Mouse (Mus musculus): Measurements from ENCODE around the gene Spryd3.

The Spryd3 gene

DNA sequence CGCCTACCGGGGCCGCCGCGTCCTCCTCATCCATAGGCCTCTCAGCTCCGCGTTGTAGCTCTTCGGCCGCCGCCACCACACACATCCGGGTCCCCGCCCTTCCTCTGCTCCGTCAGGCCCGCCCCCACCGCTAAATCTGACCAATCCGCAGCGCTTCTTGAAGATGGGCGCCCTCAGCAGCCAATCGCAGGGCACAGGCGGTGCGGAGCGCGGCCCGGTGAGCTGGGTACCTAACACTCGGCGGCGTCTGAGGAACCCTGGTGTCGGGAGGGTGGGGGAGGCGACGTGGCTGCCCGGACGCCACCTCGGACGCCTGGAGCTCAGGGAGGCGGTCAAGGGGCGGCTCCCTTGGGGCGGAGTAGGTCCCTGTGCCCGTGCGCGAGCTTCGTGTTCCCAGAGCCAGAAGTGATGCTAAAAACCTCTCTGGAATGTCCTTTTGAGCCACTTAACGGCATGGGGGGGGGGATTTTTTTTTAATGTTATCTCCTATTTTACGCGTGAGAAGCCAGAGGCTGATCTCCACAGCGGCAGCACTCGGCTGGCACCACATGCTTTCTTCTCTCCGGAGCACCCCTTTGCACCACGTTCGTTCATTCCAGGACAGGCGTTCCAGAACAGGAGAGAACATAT, at the start of gene Spryd3:
Gene Spryd3, minus strand, starts transcription at position 106 of the 630 bp plus-strand sequence.
- ChIA-PET CTCF (interaction anchor here (0.5 to 2.2 kb wide), 38 partner anchors 9 to 855 kb away, joined by 3 to 28 read pairs (median 3); partner anchors contain the start of gene Tns2 (in 1 of the 4)), POLR2A (interaction anchor here (0.5 to 2.6 kb wide), 88 partner anchors 9 to 734 kb away, joined by 3 to 17 read pairs (median 4); partner anchors contain the start of genes Soat2 (in 4 of the 4), Eif4b (in 3 of the 4), Espl1 (in 2 of the 4) and Pfdn5 (in 2 of the 4))

DNA sequence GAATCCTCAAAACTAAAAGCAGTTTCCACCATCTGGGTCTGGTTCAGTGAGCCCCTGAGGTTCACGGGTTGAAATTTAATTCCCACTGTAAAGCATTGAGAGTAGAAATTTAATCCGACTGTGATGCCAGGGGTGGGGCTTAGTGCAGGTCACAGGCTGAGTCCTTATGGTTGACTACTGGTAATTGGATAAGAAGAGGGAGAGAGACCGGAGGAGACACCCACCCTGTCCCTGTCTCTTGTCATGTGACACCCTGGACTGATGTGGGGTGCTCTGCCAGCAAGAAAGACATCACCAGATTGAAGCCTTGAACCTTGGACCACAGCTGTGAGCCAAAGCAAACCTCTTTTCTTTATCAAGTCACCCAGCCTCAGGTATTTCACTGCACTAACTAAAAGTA, 47.0 kb upstream of the Spryd3 start:
- CTCF ChIA-PET: interaction anchor here in 1 of 4 experiments (0.7 kb wide), 1 partner anchor 937 kb away, joined by 3 read pairs; no protein-coding TSS in a partner anchor
- POLR2A ChIA-PET: interaction anchor here in 1 of 4 experiments (0.8 kb wide), 1 partner anchor 26 kb away, joined by 3 read pairs; no protein-coding TSS in a partner anchor

DNA sequence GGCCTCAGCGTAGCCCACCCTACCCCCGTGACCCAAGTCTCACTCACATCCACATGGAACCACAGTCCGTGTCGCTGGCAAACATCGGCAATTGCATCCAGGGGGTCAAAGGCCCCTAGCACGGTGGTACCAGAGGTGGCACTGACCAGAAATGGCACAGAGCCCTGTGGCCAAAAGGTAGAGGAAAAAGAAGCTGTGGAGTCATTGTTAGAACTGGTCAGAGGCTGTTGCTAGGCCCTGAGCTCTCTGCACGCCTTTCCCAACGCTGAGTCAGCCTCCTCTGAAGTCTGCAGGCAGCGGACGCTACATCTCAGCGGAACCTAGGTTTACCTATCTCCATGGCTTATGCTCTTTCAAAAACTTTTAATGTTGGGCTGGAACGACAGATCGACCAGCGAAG, 43.9 kb upstream of the Spryd3 start:
- CTCF ChIA-PET: interaction anchor here (0.6 to 6.8 kb wide), 23 partner anchors 8 to 982 kb away, joined by 3 to 109 read pairs (median 4); partner anchors contain the start of genes Csad (in 2 of the 4), Pfdn5 (in 1 of the 4) and Zfp740 (in 1 of the 4)
- POLR2A ChIA-PET: interaction anchor here (0.6 to 5.3 kb wide), 61 partner anchors 8 to 1395 kb away, joined by 3 to 47 read pairs (median 5); partner anchors contain the start of genes Soat2 (in 3 of the 4), Zfp740 (in 3 of the 4), Csad (in 2 of the 4) and Mfsd5 (in 1 of the 4)

DNA sequence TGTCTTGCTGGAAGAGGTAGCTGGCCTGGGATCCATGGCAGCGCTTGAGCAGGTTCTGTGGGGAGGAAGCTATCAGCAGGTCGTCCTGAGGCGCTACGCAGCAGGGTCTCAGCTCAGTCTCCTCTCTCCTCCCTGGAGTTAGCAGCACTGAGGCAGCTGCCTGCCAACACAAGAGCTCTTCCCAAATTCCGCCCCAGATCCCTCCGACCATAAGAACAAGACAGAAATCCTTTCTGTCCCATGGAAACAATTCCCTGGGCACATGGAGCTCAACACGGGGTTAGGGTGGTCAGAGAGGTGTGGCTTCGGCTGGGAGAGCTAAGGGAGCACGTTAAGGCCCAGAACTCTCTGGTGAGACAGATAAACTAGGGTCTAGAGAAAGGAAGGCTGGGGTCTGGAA, 43.1 kb upstream of the Spryd3 start:
- POLR2A ChIA-PET: interaction anchor here (0.6 to 5.3 kb wide), 65 partner anchors 9 to 930 kb away, joined by 3 to 47 read pairs (median 4); partner anchors contain the start of genes Zfp740 (in 3 of the 4), Csad (in 2 of the 4), Soat2 (in 2 of the 4) and Spryd3 (in 2 of the 4)
- CTCF ChIA-PET: interaction anchor here (0.6 to 6.8 kb wide), 42 partner anchors 9 to 821 kb away, joined by 3 to 109 read pairs (median 4); partner anchors contain the start of genes Csad (in 2 of the 4), Tns2 (in 2 of the 4), Zfp740 (in 2 of the 4) and Pfdn5 (in 1 of the 4)

DNA sequence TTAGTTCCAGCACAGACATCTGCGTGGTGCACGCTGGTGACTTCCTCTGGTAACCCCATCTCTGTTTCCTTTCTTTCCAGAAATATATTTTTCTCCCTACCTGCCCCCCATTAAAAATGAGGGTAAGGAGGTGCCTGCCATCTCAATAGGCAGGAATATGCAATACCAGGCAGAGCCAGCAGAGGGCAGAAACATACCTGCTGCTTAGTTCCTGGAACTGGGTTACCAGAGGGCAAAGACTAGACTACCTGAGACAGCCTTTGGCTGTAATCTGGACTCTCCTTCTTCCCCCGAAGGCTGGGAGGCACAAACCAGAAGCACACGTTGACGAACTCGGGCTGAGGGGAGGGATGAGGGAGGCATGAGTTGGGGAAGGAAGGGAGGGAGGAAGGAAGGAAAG, 42.2 kb upstream of the Spryd3 start:
- ChIA-PET POLR2A (interaction anchor here (0.6 to 5.3 kb wide), 45 partner anchors 8 to 929 kb away, joined by 3 to 47 read pairs (median 6); partner anchors contain the start of genes Zfp740 (in 3 of the 4), Csad (in 2 of the 4), Soat2 (in 2 of the 4) and Spryd3 (in 2 of the 4)), CTCF (interaction anchor here (0.5 to 6.8 kb wide), 31 partner anchors 8 to 144 kb away, joined by 3 to 109 read pairs (median 5); partner anchors contain the start of genes Zfp740 (in 2 of the 4), Csad (in 1 of the 4) and Tns2 (in 1 of the 4))

DNA sequence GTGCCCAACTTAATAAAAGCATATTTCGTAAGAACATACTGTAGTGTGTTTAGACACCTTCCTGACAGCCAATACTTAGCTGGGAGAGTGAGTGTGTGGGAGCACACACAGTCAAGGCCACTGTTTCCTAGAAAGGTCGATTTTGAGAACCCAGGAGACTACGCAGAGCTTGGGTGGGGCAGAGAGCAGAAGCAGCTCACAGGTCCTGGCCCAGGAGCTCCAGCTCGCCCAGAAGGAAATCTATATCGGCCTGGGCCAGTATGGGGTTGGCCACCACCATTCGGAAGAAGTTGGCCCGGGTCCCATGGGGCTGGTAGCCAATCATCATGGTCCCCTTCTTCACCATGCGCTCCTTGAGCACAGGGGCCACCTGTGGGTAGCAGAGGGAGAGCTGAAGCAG, 41.4 kb upstream of the Spryd3 start:
- CTCF ChIA-PET: interaction anchor here (0.5 to 6.8 kb wide), 22 partner anchors 10 to 145 kb away, joined by 3 to 109 read pairs (median 5); partner anchors contain the start of genes Zfp740 (in 2 of the 4) and Csad (in 1 of the 4)
- POLR2A ChIA-PET: interaction anchor here (1.0 to 5.3 kb wide), 29 partner anchors 9 to 70 kb away, joined by 3 to 47 read pairs (median 6); partner anchors contain the start of genes Csad (in 3 of the 4), Zfp740 (in 3 of the 4), Soat2 (in 2 of the 4) and Spryd3 (in 2 of the 4)

DNA sequence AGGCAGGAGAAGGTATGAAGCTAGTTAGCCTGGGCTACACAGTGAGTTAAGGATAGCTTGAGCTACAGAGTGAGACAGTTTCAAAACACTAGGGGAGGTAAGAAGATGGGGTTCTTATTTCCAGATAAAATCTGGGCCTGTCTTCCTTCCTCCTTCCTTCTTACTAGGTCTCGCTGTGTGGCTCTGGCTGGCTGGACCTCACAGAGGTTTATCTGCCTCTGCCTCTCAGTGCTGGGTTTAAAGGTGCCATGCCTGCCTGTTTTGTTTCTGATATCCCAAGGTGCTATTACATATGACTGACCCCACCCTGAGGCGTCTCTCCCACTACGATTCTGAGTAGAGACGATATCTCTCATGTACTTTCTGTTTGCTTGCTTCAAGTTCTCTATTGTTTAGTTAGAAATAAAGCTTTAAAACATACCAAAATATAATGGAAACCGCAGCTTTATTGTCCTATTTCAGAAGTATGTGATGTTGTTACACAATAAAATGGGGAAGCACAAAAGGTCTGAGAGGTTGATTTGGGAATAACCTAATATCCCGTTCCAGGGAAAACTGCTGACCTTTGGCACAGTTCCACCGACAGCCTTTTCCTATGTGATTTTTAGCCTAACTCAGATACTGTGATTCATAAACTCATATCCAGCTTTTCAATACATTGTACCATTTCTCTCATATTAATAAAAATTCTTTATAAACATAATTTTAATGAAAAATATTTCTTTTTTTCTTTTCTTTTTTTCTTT, 40.7 kb upstream of the Spryd3 start:
- ChIA-PET CTCF (interaction anchor here (0.5 to 6.8 kb wide), 11 partner anchors 9 to 790 kb away, joined by 3 to 109 read pairs (median 5); partner anchors contain the start of genes Zfp740 (in 2 of the 4), Csad (in 1 of the 4) and Hoxc10 (in 1 of the 4)), POLR2A (interaction anchor here (0.9 to 5.3 kb wide), 19 partner anchors 10 to 119 kb away, joined by 3 to 40 read pairs (median 6); partner anchors contain the start of genes Csad (in 2 of the 4), Zfp740 (in 2 of the 4), Espl1 (in 1 of the 4) and Soat2 (in 1 of the 4))

DNA sequence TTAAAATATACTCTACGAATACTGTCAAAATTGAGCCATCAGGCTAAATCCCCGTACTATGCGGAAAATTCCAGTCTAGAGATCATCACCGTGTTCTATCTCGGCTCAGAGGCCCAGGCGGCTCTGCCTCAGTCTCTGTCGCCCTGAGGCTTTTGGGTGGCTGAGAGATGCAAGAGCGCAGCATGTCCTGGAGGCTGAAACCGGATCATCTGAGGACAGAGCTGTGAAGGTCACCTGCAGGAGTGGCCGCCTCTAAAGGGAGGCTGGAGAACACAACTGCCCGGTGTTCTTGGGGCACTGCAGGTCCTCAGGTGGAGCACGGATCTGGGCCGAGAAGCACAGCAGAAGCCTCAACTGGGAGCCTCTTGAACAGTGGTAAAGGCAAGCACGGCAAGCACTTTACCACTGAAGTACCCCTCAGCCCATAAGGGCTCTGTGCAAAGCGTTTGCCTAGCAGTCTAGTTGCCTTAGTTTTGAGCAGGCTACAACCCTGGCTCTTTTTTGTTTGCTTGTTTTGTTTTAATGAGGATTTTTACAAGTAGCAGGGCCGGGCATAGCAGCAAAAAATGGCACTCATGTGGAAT, 39.8 kb upstream of the Spryd3 start:
- POLR2A ChIA-PET: interaction anchor here in 3 of 4 experiments (0.5 to 5.1 kb wide), 11 partner anchors 9 to 120 kb away, joined by 3 to 32 read pairs (median 4); partner anchors contain the start of gene Espl1 (in 1 of the 3)
- CTCF ChIA-PET: interaction anchor here in 3 of 4 experiments (0.6 to 6.8 kb wide), 10 partner anchors 10 to 68 kb away, joined by 3 to 109 read pairs (median 4); partner anchors contain the start of gene Zfp740 (in 1 of the 3)

DNA sequence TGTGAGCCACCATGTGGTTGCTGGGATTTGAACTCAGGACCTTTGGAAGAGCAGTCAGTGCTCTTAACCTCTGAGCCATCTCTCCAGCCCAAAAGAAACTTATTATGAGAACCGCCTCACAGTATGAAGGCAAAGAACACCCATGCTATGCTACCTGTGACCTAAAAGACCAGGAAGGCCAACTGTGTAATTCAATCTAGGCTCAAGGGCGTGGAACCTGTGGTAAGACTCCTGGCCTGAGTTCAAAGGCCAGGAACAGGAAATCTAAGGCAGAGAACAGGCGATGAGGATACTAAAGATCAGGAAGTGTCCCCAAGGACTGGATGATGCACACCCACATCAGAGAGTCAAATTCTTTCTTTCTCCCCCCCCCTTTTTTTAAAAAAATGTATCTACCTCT, 37.5 kb upstream of the Spryd3 start:
- ChIA-PET POLR2A (interaction anchor here in 1 of 4 experiments (0.7 kb wide), 1 partner anchor 73 kb away, joined by 3 read pairs; no protein-coding TSS in a partner anchor), CTCF (no interaction called here)

DNA sequence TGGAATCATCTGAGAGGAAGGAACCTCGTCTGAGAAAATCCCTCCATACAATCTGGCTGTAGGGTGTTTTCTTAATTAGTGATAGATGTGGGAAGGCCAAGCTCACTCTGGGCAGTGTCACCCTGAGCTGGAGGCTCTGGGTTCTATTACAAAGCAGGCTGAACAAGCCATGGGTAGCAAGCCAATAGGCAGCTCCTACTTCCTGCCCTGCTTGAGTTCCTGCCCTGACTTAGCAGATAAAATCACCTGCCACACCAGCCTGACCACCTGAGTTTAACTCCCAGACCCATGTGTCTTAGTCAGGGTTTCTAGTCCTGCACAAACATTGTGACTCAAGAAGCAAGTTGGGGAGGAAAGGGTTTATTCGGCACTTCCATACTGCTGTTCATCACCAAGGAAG, 33.0 kb upstream of the Spryd3 start:
- ChIA-PET CTCF (interaction anchor here in 1 of 4 experiments (0.6 kb wide), 1 partner anchor 8 kb away, joined by 4 read pairs; no protein-coding TSS in a partner anchor), POLR2A (interaction anchor here in 2 of 4 experiments (0.7 to 1.2 kb wide), 3 partner anchors 55 to 74 kb away, joined by 3 read pairs; no protein-coding TSS in a partner anchor)

DNA sequence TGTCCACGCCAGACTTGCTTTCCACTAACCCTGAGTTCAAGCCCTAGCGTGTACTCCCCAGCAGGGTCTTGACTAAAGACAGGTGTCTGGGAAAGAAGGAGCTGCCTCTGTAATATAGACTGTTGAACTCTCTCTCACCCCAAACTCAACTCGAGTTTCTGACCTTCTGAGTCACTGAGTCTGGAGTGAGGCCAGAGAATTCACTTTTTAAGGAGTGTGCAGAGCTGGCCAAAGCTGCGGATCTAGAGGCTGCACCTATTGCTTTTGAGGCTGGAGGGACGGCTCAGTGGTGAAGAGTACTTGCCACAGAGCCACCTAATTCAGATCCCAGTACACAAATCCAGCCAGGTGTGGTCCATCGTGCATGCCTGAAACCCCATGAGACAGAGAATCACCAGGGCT, 31.6 kb upstream of the Spryd3 start:
- POLR2A ChIA-PET: interaction anchor here in 3 of 4 experiments (0.9 to 2.1 kb wide), 5 partner anchors 11 to 72 kb away, joined by 3 to 8 read pairs (median 3); no protein-coding TSS in a partner anchor
- CTCF ChIA-PET: interaction anchor here (0.6 to 2.1 kb wide), 5 partner anchors 11 to 102 kb away, joined by 3 to 7 read pairs (median 4); no protein-coding TSS in a partner anchor

DNA sequence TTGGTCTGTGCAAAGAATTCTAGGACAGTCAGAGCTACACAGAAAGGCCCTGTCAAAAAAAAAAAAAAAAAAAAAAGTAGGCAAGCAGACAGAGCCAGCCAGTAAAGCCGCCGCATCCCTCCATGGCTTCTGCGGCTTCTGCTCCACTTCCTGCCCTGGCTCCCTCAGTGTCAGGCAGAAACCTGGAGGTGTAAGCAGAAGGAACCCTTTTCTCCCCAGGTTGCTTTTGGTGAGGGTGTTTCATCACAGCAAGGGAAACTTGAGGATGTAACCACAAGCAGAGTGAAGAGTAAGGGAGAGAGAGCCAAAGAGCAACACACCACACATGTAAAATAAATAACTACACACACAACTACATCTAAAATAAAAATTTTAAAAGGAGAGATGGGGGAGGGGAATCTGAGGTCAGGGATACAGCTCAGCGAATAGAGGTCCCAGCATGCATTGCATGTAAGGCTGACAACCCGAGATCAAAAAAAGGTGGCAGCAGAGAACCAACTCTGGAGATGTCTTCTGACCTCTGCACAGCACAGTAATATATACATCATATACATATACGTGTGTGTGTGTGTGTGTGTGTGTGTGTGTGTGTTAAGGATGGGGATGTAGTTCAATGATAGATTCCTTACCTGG, 29.6 kb upstream of the Spryd3 start:
- POLR2A ChIA-PET: interaction anchor here (0.6 to 2.0 kb wide), 14 partner anchors 10 to 133 kb away, joined by 3 to 10 read pairs (median 4); partner anchors contain the start of genes Soat2 (in 1 of the 4) and Zfp740 (in 1 of the 4)

DNA sequence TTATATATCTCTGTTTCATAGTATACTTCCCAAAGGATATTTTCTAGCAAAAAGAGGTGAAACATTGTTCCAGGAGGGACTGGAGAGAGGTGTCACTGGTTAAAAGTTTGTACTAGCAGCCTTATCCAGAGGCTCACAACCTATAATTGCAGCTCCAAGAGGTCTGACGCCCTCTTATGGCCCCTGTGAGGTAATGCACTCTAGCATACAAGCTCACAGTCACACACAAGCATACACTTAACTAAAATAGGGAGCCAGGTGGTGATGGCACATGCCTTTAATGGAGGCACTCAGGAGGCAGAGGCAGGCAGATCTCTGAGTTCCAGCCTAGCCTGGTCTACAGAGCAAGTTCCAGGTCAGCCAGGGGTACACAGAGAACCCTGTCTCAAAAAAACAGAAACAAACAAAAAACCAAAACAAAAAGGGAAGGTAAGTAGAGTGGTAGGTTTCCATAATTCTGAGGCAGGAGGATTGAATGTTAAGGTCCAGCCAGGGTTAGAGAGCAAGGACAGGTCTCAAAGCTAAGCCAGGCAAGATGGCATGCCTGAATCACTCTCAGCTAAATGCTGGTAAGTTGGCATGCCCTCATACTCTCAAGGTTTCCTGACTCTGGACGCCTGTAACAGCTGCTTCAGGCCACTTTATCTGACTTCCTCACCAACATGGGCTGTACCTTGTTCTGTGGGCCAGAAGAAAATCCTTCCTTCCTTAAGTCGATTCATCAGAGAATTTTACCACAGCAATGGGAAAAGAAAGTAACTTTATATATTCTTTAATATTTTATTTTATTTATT, 28.1 kb upstream of the Spryd3 start:
- CTCF ChIA-PET: interaction anchor here (0.5 to 3.8 kb wide), 15 partner anchors 10 to 148 kb away, joined by 3 to 20 read pairs (median 3); partner anchors contain the start of gene Soat2 (in 1 of the 4)
- POLR2A ChIA-PET: interaction anchor here in 3 of 4 experiments (0.9 to 1.5 kb wide), 5 partner anchors 15 to 61 kb away, joined by 3 to 4 read pairs (median 3); no protein-coding TSS in a partner anchor

More for the DNA sequence above, 29.6 kb upstream of the Spryd3 start:
- CTCF ChIA-PET: interaction anchor here (0.5 to 2.2 kb wide), 9 partner anchors 13 to 132 kb away, joined by 3 to 11 read pairs (median 3); no protein-coding TSS in a partner anchor

DNA sequence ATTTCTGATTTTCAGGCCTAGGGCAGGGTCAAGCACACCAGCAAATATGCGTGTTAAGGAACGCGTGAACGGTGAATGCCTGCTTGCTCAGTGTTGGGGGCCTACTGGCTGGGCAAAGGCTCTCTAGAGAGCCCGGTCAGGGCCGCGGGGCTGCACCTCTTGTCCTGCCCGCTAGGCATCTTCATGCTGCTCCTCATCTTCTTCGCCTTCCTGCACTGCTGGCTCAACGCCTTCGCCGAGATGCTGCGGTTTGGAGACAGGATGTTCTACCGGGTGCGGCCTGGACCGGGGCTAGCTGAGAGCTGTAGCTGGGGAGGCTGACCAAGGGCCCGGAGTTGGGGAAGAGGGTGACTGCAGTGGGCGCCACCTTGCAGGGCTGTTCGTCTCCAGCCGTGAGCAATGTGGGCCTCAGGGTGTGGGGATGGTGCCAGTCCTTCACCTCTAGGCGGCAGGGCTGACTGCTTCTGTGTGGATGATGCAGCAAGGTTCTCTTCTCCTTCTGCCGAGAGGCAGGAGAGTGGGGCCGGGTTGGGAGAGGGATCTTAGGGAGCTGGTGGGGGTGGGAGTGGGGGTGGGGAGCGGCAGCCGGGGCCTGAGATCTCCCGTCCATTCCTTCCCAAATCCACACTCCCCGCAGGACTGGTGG, 24.5 kb upstream of the Spryd3 start:
- POLR2A ChIA-PET: interaction anchor here in 2 of 4 experiments (0.8 to 2.8 kb wide), 11 partner anchors 11 to 310 kb away, joined by 3 to 9 read pairs (median 3); partner anchors contain the start of genes Spryd3 (in 2 of the 2), Myg1 (in 1 of the 2), Pcbp2 (in 1 of the 2) and Soat2 (in 1 of the 2)
- CTCF ChIA-PET: interaction anchor here in 3 of 4 experiments (0.7 to 2.0 kb wide), 7 partner anchors 8 to 156 kb away, joined by 3 to 5 read pairs (median 4); partner anchors contain the start of gene Csad (in 1 of the 3)

Data from embryonic stem cell, embryonic (primary cell).